Mouse (Mus musculus) CH12.LX (cell line): Measurements from ENCODE around the gene Ezr. TPM values are rescaled to one million over a fixed set of nuclear protein-coding genes. Genes with fewer than 3 reads are reported as not detected.

Experiments used
- DNase-seq: peaks from one replicate; pipeline ENCODE4 v3.0.0-alpha.2; 2013; ENCODE audit errors: extremely low read depth
- H3K27ac ChIP-seq: 2 replicates; pipeline ENCODE4 v1.5.1; 2012; ENCODE audit warnings: low read depth, mild to moderate bottlenecking, control low read depth, moderate library complexity; ENCODE audit not compliant: insufficient read depth
- H3K27me3 ChIP-seq: replicated peaks from 2 replicates; pipeline ENCODE3; 2012; ENCODE audit warnings: inconsistent platforms
- H3K36me3 ChIP-seq, 2 experiments: replicated peaks in 1 of 2; 2 replicates each; pipeline versions ENCODE3 to v1.6.1; 2012; ENCODE audit warnings: inconsistent platforms in 1 of 2, low read length in 1 of 2, mild to moderate bottlenecking in 1 of 2, mixed read lengths in 1 of 2, moderate library complexity in 1 of 2; ENCODE audit not compliant: control insufficient read depth in 1 of 2, insufficient read depth in 1 of 2
- H3K4me1 ChIP-seq, 2 experiments: 2 replicates each; pipeline ENCODE4 v1.6.1; 2012; ENCODE audit warnings: inconsistent platforms in 1 of 2, moderate library complexity in 1 of 2; ENCODE audit not compliant: insufficient read depth in 2 of 2, control insufficient read depth in 1 of 2
- H3K4me2 ChIP-seq: 2 replicates; pipeline ENCODE4 v1.6.1; 2012; ENCODE audit warnings: low read depth, mild to moderate bottlenecking, control low read depth; ENCODE audit not compliant: poor library complexity, insufficient read depth, severe bottlenecking
- H3K4me3 ChIP-seq, 3 experiments: fragments of 150-350 bp in 1 of 3; sonication (generic) in 1 of 3; replicated peaks in 1 of 3; 2 replicates each; pipeline versions ENCODE3 to v1.5.1; 2011 to 2012; ENCODE audit warnings: low read depth in 2 of 3, low read length in 2 of 3, mild to moderate bottlenecking in 2 of 3, moderate library complexity in 2 of 3, control low read depth in 1 of 3, improper control_type of control experiment in 1 of 3, inconsistent platforms in 1 of 3, mixed read lengths in 1 of 3; ENCODE audit not compliant: poor library complexity in 1 of 3
- H3K79me2 ChIP-seq: replicated peaks from 2 replicates; pipeline ENCODE4 v1.6.1; 2012; ENCODE audit warnings: mild to moderate bottlenecking, moderate library complexity; ENCODE audit not compliant: control insufficient read depth, poor library complexity, insufficient read depth, severe bottlenecking; ENCODE audit errors: extremely low read depth
- H3K9ac ChIP-seq: 2 replicates; pipeline ENCODE4 v1.6.1; 2012; ENCODE audit warnings: low read depth, mild to moderate bottlenecking, control low read depth, moderate library complexity; ENCODE audit not compliant: insufficient read depth
- H3K9me3 ChIP-seq: replicated peaks from 2 replicates; pipeline ENCODE3; 2012; ENCODE audit warnings: low read length, inconsistent platforms, mixed read lengths
- BHLHE40 ChIP-seq: IDR thresholded peaks from 2 replicates; pipeline ENCODE4 v1.6.1; 2011; ENCODE audit warnings: mild to moderate bottlenecking, low read depth, low read length, improper control_type of control experiment
- ELF1 ChIP-seq: IDR thresholded peaks from 2 replicates; pipeline ENCODE4 v1.6.1; 2014; ENCODE audit warnings: low read depth, mild to moderate bottlenecking, inconsistent platforms, low read length, improper control_type of control experiment
- EP300 ChIP-seq: IDR thresholded peaks from 2 replicates; pipeline ENCODE4 v1.6.1; 2011; ENCODE audit warnings: low read length, improper control_type of control experiment
- JUN ChIP-seq: IDR thresholded peaks from 2 replicates; pipeline ENCODE4 v1.6.1; 2011; ENCODE audit warnings: low read depth, mild to moderate bottlenecking, low read length, improper control_type of control experiment, moderate library complexity; ENCODE audit not compliant: insufficient read depth
- KAT2A ChIP-seq: IDR thresholded peaks from 2 replicates; pipeline ENCODE4 v1.6.1; 2012; ENCODE audit warnings: low read length, improper control_type of control experiment, inconsistent platforms; ENCODE audit not compliant: insufficient replicate concordance
- MAX ChIP-seq: IDR thresholded peaks from 2 replicates; pipeline ENCODE4 v1.6.1; 2011; ENCODE audit warnings: low read length, improper control_type of control experiment
- MAZ ChIP-seq: IDR thresholded peaks from 2 replicates; pipeline ENCODE4 v1.6.1; 2012; ENCODE audit warnings: low read depth, mild to moderate bottlenecking, inconsistent platforms, low read length, improper control_type of control experiment, moderate library complexity
- MXI1 ChIP-seq: IDR thresholded peaks from 2 replicates; pipeline ENCODE4 v1.6.1; 2011; ENCODE audit warnings: mild to moderate bottlenecking, low read depth, low read length, improper control_type of control experiment
- MYC ChIP-seq: IDR thresholded peaks from 2 replicates; pipeline ENCODE4 v1.6.1; 2011; ENCODE audit warnings: low read depth, mild to moderate bottlenecking, improper control_type of control experiment, low read length
- NRF1 ChIP-seq: IDR thresholded peaks from 2 replicates; pipeline ENCODE4 v1.6.1; 2014; ENCODE audit warnings: low read depth, mild to moderate bottlenecking, inconsistent platforms, low read length, improper control_type of control experiment, moderate library complexity
- PAX5 ChIP-seq: IDR thresholded peaks from 2 replicates; pipeline ENCODE4 v1.6.1; 2012; ENCODE audit warnings: low read length, inconsistent platforms, mixed read lengths
- RAD21 ChIP-seq: IDR thresholded peaks from 2 replicates; pipeline ENCODE4 v1.6.1; 2011; ENCODE audit warnings: low read depth, mild to moderate bottlenecking, low read length, improper control_type of control experiment, moderate library complexity
- RCOR1 ChIP-seq: conservative IDR thresholded peaks from 2 replicates; pipeline ENCODE4 v1.6.1; 2012; ENCODE audit warnings: low read depth, mild to moderate bottlenecking, inconsistent platforms, low read length, improper control_type of control experiment
- TCF12 ChIP-seq: IDR thresholded peaks from 2 replicates; pipeline ENCODE4 v1.6.1; 2014; ENCODE audit warnings: low read depth, mild to moderate bottlenecking, inconsistent platforms, low read length, improper control_type of control experiment
- UBTF ChIP-seq: IDR thresholded peaks from 2 replicates; pipeline ENCODE4 v1.6.1; 2012; ENCODE audit warnings: low read depth, mild to moderate bottlenecking, inconsistent platforms, low read length, improper control_type of control experiment, moderate library complexity
- ZC3H11A ChIP-seq: IDR thresholded peaks from 2 replicates; pipeline ENCODE4 v1.6.1; 2012; ENCODE audit warnings: low read depth, mild to moderate bottlenecking, inconsistent platforms, low read length, improper control_type of control experiment
- dilution Hi-C: fragments of 300-500 bp; cut with MboI; formaldehyde crosslinking; loops from 2 replicates; pipeline ENCODE4 v1.14.3; 2020; ENCODE audit warnings: low sequenced_read_pairs; ENCODE audit not compliant: extremely low pct_unique_long_range_greater_than_20kb, extremely low pct_ligation_motif_present
- in situ Hi-C: fragments of 300-500 bp; cut with MboI; formaldehyde crosslinking; loops from 3 replicates; pipeline ENCODE4 v1.14.3; 2019; ENCODE audit warnings: low sequenced_read_pairs, low pct_ligation_motif_present, low pct_unique_long_range_greater_than_20kb, mixed read lengths
- polyA plus RNA-seq: library from polyadenylated mRNA; unstranded; fragments of >175 nt; gene quantifications from 2 replicates; pipeline ENCODE4 v1.2.1, GENCODE M21; 2012; ENCODE audit warnings: low read depth; ENCODE audit not compliant: insufficient read length
- total RNA-seq, 2 experiments: library from RNA; depleted of rRNA; stranded (reverse); fragments of 300-350 nt in 1 of 2; fragments of >200 nt in 1 of 2; gene quantifications; 2 replicates each; pipeline ENCODE4 v1.2.3; 2012 to 2014

Gene Ezr
- total and polyA plus RNA-seq, 3 experiments, result 107 to 207 (median 123) TPM

DNA sequence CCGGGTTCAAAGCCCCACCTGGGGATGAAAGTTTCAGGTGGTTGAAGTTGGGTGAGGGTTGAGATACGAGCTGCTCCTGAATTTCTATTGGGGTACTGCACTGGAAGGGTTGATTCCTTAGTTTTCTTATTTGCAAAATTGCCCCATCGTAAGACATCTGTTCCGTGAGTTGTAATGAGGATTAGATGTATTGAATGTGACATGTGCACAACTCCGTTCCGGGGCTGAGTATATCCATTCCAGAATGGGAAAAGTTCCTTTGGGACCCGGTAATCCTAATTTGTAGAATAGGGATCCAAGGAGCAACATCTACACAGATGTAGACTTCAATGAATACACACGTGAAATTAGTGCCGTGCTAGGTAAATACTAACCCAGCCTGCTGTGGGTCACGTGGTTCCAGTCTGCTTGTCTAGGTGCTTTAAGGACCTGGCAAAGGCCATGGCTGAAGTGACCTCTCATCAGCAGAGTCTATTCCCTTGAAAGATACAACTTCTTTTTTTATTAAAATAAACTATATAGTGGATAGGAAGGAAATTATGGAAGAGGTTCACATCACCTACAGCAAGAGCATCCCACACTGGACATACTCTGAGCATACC, 1.3 kb upstream of the Ezr start:
- in situ Hi-C loops (no loop called here), dilution Hi-C loops (no loop called here)
- Histone ChIP-seq H3K4me2 (peak overlapping the region; percentile 65), H3K36me3 (no peaks in the 10 kb centered on the region), H3K4me3 (peak overlapping the region in 1 of 3 experiments; percentile 91), H3K27me3 (peaks cover 2% of the 10 kb centered on the region), H3K4me1 (peaks cover 5 to 13% of the 10 kb centered on the region in 2 experiments), H3K79me2 (peaks cover 34% of the 10 kb centered on the region), H3K9ac (peak overlapping the region; percentile 94), H3K9me3 (no peaks in the 10 kb centered on the region), H3K27ac (no peak overlapping the region)
- DNase-seq, result no peak
- TF ChIP-seq ZC3H11A, result no peak

DNA sequence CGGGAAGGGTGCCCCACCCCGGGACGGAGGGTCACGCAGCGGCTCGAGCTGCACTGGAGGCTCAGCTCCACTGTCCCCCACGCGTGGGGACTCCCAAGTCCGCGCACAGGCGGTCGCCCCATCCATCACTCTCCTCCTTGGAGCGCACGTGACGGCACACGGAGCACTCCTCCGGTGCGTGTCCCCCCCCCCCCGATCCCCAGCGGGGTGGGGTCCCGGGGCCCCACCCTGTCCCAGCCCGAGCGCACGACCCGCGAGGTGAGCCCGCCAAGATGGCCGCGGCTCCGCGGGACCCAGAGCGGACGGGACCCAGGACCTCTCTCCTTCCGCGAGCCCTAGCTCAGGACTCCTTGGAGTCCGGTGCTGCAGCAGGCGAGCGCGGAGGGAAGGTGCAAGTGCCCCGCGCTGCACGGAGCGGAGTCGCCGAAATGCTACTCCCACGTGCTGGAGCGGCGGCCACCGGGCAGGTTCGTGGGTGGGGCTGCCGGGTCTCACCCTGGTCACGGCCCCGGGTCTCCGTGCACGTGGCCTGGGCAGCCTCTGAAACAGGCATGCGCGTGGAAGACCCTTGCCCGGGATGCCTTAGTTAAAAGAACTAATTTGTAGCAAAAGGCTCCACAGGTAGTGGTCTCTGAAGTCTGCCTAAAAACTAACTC, 550 bp upstream of the Ezr start:
- Histone ChIP-seq H3K27me3 (peaks cover 2% of the 10 kb centered on the region), H3K9ac (peak overlapping the region; percentile 94), H3K4me2 (peak overlapping the region; percentile 65), H3K79me2 (peaks cover 34% of the 10 kb centered on the region), H3K27ac (peak overlapping the region; percentile 58), H3K4me3 (peak overlapping the region; percentile 90 to 99 (median 91)), H3K36me3 (no peaks in the 10 kb centered on the region), H3K4me1 (peaks cover 5 to 14% of the 10 kb centered on the region in 2 experiments), H3K9me3 (no peaks in the 10 kb centered on the region)
- peak; percentile 29 for DNase-seq
- dilution Hi-C loops (no loop called here), in situ Hi-C loops (no loop called here)
- peak; percentile 87 for TF ChIP-seq MXI1
- TF ChIP-seq RCOR1, result no peak
- TF ChIP-seq NRF1, result peak; percentile 49
- 0 out of 2 replicates have a peak, but pooled peaks have one; percentile 16 for TF ChIP-seq UBTF
- no peak for TF ChIP-seq EP300
- TF ChIP-seq MAX, result peak; percentile 71
- no peak for TF ChIP-seq JUN
- TF ChIP-seq KAT2A, result no peak
- TF ChIP-seq PAX5, result no peak
- no peak for TF ChIP-seq MAZ
- peak; percentile 25 for TF ChIP-seq BHLHE40
- TF ChIP-seq RAD21, result no peak
- 0 out of 2 replicates have a peak, but pooled peaks have one; percentile 43 for TF ChIP-seq MYC
- TF ChIP-seq ELF1, result no peak
- TF ChIP-seq TCF12, result no peak; the same call in 1 of the 2 replicates
